Mouse (Mus musculus) layer of hippocampus, adult 9-11 months (tissue): Measurements from ENCODE around the gene Fam198a.
"Not testable (repeated sequence)": the region's sequence is repeated elsewhere in the genome, so short reads cannot be mapped to it uniquely, and the experiment has no call there.

Source experiments
- DNase-seq: peaks from one replicate; pipeline ENCODE4 v3.0.0; 2022

The Fam198a gene

GRCm38 (mm10) chr9:121982665-121983064, 31.9 kb downstream of the Fam198a start:
- DNase-seq = no peak

DNA sequence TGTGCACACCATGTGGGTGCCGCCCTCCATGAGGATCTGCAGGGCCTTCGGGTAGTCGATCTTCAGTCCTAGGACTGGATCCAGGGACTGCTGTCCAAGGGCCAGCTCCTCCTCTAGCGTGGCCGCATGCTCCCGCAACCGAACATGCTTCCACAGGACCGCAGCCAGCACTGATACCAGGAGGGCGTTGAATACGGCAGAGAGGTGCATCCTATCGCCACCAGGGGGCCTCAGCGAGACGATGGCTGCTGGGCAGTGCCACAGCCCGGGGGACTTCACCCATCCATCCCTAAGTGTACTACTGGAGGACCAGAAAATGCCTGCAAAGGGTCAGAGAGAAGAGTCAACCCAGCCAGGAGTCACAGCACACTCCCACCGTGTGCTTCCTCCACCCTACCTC, 32.7 kb downstream of the Fam198a start:
- DNase-seq = peak; percentile 77

DNA sequence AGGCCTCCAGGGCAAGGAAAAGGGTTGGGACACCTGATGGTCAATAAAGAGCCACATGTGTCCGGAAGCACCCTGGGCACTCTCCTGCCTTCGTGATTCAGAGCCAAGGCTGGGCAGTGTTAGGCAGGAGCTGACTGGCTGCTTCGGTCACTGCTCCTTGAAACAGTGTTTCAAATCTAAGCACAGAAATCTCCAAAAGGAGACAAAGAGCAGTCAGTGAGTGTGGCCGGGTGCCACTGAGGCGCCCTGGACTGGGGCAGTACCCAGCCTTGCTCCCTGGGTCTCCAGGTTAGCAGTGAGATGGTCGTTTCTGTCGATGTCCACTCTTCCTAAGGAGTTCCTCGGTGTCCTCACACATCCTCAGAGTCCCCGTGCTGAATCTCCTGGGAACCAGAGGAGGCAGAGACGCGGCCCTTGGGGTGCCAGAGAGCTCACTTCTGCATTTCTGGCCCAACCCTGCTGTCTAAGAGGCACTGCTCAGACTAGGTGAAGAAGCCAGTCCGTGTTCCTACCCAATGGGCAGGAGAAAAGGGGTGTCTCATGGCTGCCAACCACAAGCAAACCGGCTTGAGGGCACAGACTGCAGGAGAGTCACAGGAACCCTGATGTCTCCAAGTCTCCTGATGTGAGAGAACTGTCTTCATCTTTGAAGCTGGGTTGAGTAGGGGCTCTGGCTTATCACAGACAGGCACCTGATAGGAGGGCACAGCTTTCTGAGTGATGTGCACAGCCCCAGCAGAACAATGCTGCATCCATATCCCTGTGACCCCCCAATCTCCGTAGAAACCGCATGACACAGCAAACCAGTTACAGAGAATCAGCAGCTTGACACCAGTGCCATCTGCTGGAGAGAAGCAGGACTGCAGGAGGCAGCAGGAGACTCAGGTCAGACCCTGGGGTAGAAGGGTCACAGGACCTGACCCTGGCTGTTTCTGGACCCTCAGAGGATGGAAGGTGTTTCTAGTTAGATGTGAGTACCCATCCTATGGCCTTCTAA, 34.0 kb downstream of the Fam198a start:
- peak; percentile 63 for DNase-seq

DNA sequence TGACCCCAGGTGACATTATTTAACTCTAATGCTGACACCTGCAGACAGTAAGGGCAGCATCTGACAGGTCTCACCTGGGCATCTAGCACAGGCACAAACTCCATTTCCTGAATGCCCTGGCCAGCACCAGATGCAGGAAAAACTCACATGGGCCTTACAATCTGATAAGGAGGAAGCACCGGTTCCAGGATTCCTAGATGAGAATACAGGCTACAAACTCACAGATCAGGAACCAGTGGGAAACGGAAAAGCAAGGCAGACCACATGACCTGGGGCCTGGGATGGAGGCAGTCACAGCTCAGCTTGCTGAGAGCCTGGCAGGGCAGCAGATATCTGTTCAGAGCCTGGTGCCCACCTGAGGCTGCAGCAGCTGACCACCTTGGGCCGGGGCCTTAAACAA, 38.1 kb downstream of the Fam198a start:
- no peak for DNase-seq

GRCm38 (mm10) chr9:121989536-121989935, 38.7 kb downstream of the Fam198a start:
- DNase-seq = no peak

DNA sequence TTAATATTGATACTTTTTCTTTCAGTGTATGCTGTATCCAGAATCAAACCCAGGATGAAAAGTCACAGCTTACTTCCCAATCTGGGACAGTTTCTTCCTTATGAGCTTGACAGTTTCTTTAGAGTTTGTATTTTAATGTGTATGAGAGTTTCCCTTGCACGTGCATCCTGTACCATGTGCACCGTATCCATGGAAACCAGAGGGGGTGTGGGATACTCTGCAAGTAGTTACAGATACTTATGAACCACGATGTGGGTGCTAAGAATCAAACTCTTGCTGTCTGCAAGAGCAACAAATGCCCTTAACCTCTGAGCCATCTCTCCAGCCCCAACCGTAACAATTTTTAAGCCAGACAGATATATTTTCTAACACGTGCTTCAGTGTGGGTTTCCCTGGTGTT, 40.3 kb downstream of the Fam198a start:
- DNase-seq = no peak

DNA sequence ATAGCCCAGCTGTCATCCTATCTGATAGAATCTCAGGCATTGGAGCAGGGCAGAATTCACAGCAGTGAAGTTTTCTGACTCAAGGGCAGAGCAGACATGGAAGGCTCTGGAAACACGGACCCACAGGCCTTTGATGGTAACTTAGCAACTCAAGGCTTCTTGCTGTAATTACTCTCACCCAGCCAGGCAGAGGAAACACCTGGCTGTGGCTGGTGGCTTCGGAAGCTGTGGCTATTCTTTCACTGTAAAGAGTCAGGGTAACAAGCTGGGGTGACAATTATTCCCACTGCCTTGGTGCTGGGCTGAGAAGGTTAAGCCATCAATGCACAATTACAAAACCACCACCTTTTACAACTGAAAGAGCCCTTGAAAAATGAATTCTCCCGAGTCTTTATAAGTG, 42.3 kb downstream of the Fam198a start:
- DNase-seq = no peak

GRCm38 (mm10) chr9:121995077-121995476, 44.3 kb downstream of the Fam198a start:
- DNase-seq = no peak

GRCm38 (mm10) chr9:121995508-121996131, 44.8 kb downstream of the Fam198a start:
- DNase-seq = peak; percentile 87

- DNase-seq = no peak
Measured at GRCm38 (mm10) chr9:121997010-121997409, 46.2 kb downstream of the Fam198a start, which contains the start of gene Pomgnt2. Gene Pomgnt2 (minus strand): TSS chr9:121997110.

DNA sequence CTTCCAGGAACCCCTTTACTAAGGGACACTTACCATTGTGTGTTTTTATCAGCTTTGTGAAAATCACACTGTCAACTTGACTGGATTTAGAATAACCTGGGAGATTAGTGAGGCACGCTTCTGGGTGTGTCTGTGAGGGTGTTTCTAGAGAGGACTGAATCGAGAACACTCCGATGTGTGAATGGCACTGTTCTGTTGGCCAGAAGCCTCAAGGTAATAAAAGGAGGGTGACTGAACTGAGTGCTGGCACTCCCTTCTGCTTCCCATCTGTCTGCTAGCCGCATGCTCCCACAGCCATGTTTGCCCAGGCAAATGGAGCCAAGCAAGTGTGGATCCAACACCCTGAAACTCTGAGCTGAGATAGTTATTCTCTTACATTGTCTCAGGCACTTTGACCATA, 47.2 kb downstream of the Fam198a start:
- no peak for DNase-seq

GRCm38 (mm10) chr9:122006175-122006574, 55.4 kb downstream of the Fam198a start:
- no peak for DNase-seq

- no peak for DNase-seq
Measured at GRCm38 (mm10) chr9:122006609-122007008, 55.8 kb downstream of the Fam198a start.

DNA sequence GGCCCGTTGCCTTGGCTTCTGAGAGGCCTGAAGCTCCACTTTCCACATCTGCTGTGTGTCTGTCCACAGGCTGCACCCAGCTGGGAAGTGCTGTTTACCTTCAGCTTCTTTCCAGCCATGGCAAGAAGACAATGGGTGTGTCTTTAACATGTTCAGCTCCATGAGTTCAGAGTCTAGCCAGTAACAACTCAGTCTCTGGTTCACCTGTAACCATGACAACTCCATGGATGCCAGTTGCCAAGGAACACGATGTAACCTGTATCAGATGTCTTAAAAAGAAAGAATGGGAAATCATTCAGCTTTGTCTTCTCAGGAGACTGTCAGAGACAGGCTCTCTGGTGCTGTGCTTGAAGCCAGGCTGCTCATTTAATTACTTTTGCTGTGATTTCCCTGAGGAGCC, 58.1 kb downstream of the Fam198a start:
- no peak for DNase-seq

DNA sequence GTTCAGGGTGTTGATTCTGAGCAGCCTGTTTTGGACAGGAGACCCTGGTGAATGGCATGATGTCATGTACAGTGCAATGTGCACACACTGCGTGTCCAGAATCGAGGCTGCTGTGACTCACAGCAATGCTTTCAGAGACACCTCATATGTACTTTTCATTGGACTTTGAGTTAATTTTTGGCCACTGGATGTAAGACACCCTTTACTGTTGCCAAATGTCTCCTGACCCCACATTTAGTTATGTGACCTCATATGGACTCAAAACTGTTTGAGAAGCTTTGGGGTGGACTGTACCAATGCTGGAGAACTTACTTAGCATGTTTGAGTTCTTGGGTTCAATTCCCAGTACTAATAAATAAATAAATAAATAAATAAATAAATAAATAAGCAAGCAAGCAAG, 60.0 kb downstream of the Fam198a start:
- no peak for DNase-seq

GRCm38 (mm10) chr9:122012816-122013215, 62.0 kb downstream of the Fam198a start:
- no peak for DNase-seq

DNA sequence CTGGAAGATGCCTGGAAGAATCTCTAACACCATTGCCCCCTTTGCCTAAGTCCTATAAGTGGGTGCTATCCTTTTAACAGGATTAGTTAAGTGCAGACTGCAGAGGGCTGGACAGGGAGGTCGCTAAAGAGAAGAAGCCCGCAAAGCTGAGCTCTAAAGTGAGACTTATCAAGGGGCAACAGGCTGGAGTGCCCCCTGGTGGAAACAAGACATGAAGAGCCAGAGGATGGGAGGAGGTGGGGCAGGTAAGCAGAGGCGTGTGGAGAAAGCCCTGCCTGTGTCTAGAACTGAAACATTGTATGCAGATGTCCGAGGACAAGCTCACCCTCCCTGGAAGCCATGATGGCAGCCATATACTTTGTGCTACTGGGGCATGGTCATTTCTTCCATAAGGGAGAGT, 62.8 kb downstream of the Fam198a start:
- no peak for DNase-seq

GRCm38 (mm10) chr9:122014241-122014667, 63.5 kb downstream of the Fam198a start:
- DNase-seq = peak; percentile 63

GRCm38 (mm10) chr9:122018079-122018478, 67.3 kb downstream of the Fam198a start:
- no peak for DNase-seq

DNA sequence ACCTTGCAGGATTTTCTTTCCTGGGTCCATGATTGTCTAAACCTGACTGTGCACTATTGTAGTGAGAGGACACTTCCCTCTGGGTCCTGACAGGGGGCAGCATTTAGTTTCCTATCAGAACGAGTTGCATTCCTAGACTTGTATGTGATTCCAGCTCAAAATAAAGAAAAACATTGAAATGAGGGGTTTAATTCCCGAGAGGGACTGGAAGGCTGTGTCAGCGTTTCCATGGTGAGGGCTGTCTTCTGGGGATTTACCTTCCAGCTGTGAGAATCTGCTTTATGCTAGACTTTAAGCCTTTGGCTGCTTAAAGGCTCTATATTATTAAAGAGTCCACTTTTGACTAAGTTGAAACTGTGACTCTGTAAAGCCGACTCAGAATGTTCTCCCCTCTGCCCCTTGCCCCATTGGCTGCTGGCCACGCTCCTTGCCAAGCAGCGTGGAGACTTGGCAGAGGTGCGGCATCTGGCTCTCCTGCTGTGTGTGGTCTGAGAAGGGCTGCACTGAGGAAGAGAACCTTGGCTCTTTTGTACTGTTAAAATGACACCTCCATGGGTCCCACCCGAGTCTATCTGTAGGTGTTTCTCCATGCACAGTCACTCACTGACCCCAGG, 68.1 kb downstream of the Fam198a start:
- no peak for DNase-seq

- DNase-seq = no peak
Measured at GRCm38 (mm10) chr9:122020321-122020720, 69.5 kb downstream of the Fam198a start.

GRCm38 (mm10) chr9:122021171-122021570, 70.4 kb downstream of the Fam198a start:
- not testable (repeated sequence) for DNase-seq

GRCm38 (mm10) chr9:122021581-122021980, 70.8 kb downstream of the Fam198a start:
- no peak for DNase-seq

DNA sequence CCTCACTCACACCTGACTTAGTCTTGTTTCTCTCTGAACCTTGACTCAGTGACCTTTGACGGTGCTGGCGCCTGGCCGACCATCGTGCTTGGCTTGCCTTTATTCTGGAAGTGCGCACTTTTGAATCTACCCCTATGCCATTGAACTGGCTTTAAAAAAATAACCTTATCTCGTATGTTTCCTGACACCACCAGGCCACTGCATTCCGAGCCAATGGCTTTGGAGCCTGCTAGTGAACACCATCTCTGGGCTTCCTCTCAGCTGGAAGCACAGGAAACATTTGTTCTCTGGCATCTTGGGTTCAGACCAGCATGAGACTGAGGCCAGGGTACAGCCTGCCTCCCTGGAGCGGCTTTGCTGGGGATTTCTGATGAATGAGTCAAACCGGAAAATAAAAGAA, 72.0 kb downstream of the Fam198a start:
- peak; percentile 27 for DNase-seq
